Comparison of ENCODE assay signal across 12 mouse cellular contexts in the genomic region with DNA sequence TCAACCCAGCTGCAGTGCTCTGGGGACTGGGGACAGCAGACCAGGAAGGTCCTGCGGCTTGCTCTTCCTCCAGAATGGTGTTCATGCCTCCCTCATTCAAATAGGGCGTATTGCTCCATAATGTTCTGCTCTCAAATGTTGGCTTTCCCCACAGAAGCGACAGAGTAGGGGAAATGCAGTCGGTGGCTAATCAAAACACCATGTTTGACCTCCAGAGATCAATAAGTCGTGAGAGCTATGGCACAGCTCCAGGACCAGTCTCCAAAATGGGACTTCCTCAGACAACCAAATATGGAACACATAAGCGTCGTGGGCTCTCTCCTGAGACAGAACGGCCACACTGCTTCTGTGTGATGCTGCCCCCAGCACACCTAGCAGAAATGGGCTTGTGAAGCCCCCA. TPM values are rescaled to one million over a fixed set of nuclear protein-coding genes. Genes with fewer than 3 reads are reported as not detected.
DNase-seq lines count a peak whose midpoint lies in the region; ATAC-seq and TF ChIP-seq lines count a peak whose summit lies in the region.
"Had no signal": no experiment of that assay in that cellular context is flagged by ENCODE, and none has a peak within 500 bp of the region (broad histone marks: within the 10 kb centered on the region; RNA-seq: fewer than 3 reads in every experiment).

No protein-coding gene starts in this region.

- no peak overlapping the region for H3K4me3 ChIP-seq in hindbrain, embryonic 12.5 days
- H3K4me3 ChIP-seq in hindbrain, embryonic 11.5 days (ENCODE audit: low read depth, low read length), result no peak overlapping the region
- H3K4me3 ChIP-seq in MEL (ENCODE audit: control insufficient read depth in 1 of 2, insufficient read depth in 1 of 2, low read depth in 2 of 2, low read length in 2 of 2), result no peak overlapping the region
- H3K4me3 ChIP-seq: left cerebral cortex, adult 2 months; midbrain, embryonic 15.5 days had no signal

- no peaks in the 10 kb centered on the region for H3K9me3 ChIP-seq in hindbrain, embryonic 12.5 days (replicated peaks)
- H3K9me3 ChIP-seq in hindbrain, embryonic 11.5 days (ENCODE audit: control insufficient read depth, low read length), result no peaks in the 10 kb centered on the region
- H3K9me3 ChIP-seq in MEL (replicated peaks; ENCODE audit: insufficient read depth, low read length), result no peaks in the 10 kb centered on the region
- H3K9me3 ChIP-seq: midbrain, embryonic 15.5 days had no signal

- no peak for DNase-seq in hindbrain, embryonic 11.5 days (ENCODE audit: low spot score)
- DNase-seq in MEL (ENCODE audit: low read depth, low spot score), result no peak
- DNase-seq in lung, postnatal 25 days (ENCODE audit: low spot score), result peak; percentile 32
- DNase-seq in frontal cortex, postnatal 14 days (ENCODE audit: low spot score in 2 of 2), result no peak
- no peak for DNase-seq in layer of hippocampus, postnatal 14 days (ENCODE audit: low spot score in 2 of 2)
- DNase-seq in thymus, adult 18-20 months, result no peak
- DNase-seq: adrenal gland, postnatal 14 days; cerebellum, postnatal 10 days had no signal

- no peaks in the 10 kb centered on the region for H3K36me3 ChIP-seq in hindbrain, embryonic 12.5 days
- no peaks in the 10 kb centered on the region for H3K36me3 ChIP-seq in hindbrain, embryonic 11.5 days (ENCODE audit: control insufficient read depth, insufficient read depth, low read length)
- peaks cover 5 to 62% of the 10 kb centered on the region in 2 experiments; a peak in 3 of 4 replicates for H3K36me3 ChIP-seq in MEL (ENCODE audit: control insufficient read depth in 1 of 2, insufficient read depth in 2 of 2, low read length in 2 of 2)
- H3K36me3 ChIP-seq: midbrain, embryonic 15.5 days had no signal

- H3K79me2 ChIP-seq in MEL (ENCODE audit: control insufficient read depth, insufficient read depth, low read length, poor library complexity), result peaks cover 90% of the 10 kb centered on the region

- ATAC-seq in hindbrain, embryonic 12.5 days (ENCODE audit: low FRiP score), result no peak
- ATAC-seq in hindbrain, embryonic 11.5 days (ENCODE audit: low FRiP score), result no peak
- peak; percentile 13; the same call in 1 of the 2 replicates for ATAC-seq in erythroid progenitor cell, adult 5-6 weeks (replicated peaks; ENCODE audit: low FRiP score, poor library complexity, severe bottlenecking)

- 49% methylated on average over 8 of the region's 8 CpGs for WGBS in hindbrain, embryonic 12.5 days
- WGBS in hindbrain, embryonic 11.5 days, result 55% methylated on average over 8 of the region's 8 CpGs

- H3K4me2 ChIP-seq in hindbrain, embryonic 12.5 days (replicated peaks), result no peak overlapping the region
- H3K4me2 ChIP-seq in hindbrain, embryonic 11.5 days (replicated peaks; ENCODE audit: low read depth, low read length), result no peak overlapping the region

- H3K27ac ChIP-seq in hindbrain, embryonic 12.5 days, result peak overlapping the region; percentile 25; the same call in 1 of the 2 replicates
- H3K27ac ChIP-seq in hindbrain, embryonic 11.5 days (ENCODE audit: low read depth, low read length), result no peak overlapping the region
- H3K27ac ChIP-seq in MEL (ENCODE audit: control insufficient read depth, low read depth, low read length), result peak overlapping the region; percentile 34
- H3K27ac ChIP-seq: left cerebral cortex, adult 2 months; midbrain, embryonic 15.5 days had no signal

- no peak for TF ChIP-seq RAD21 in MEL (IDR thresholded peaks at IDR 0.05; ENCODE audit: low read depth, low read length)

- H3K9ac ChIP-seq in hindbrain, embryonic 12.5 days, result no peak overlapping the region
- no peak overlapping the region for H3K9ac ChIP-seq in hindbrain, embryonic 11.5 days (ENCODE audit: low read depth, low read length)
- H3K9ac ChIP-seq in MEL (ENCODE audit: control insufficient read depth, low read depth, low read length, poor library complexity, severe bottlenecking), result peak overlapping the region; percentile 8; the same call in 1 of the 2 replicates
- H3K9ac ChIP-seq: midbrain, embryonic 15.5 days had no signal

- no peak for TF ChIP-seq POLR2A in MEL (IDR thresholded peaks at IDR 0.05; ENCODE audit: control insufficient read depth in 1 of 2, insufficient read depth in 1 of 2, low read depth in 1 of 2, low read length in 2 of 2, poor library complexity in 1 of 2)

- no peak for TF ChIP-seq CTCF in MEL (IDR thresholded peaks at IDR 0.05 in 2 of 3, conservative IDR thresholded peaks at IDR 0.05 in 1 of 3; ENCODE audit: control insufficient read depth in 1 of 3, insufficient read depth in 1 of 3, low read depth in 2 of 3, low read length in 3 of 3, poor library complexity in 1 of 3, severe bottlenecking in 1 of 3)

- H3K4me1 ChIP-seq in hindbrain, embryonic 12.5 days, result peaks cover 57% of the 10 kb centered on the region
- H3K4me1 ChIP-seq in hindbrain, embryonic 11.5 days (replicated peaks; ENCODE audit: control insufficient read depth, insufficient read depth, low read length), result peaks cover 9% of the 10 kb centered on the region
- H3K4me1 ChIP-seq in MEL (ENCODE audit: control insufficient read depth in 1 of 2, insufficient read depth in 2 of 2, low read length in 2 of 2), result peaks cover 34 to 68% of the 10 kb centered on the region in 2 experiments

- H3K27me3 ChIP-seq in hindbrain, embryonic 12.5 days, result no peaks in the 10 kb centered on the region
- no peaks in the 10 kb centered on the region for H3K27me3 ChIP-seq in hindbrain, embryonic 11.5 days (ENCODE audit: control insufficient read depth, insufficient read depth, low read length)
- H3K27me3 ChIP-seq in MEL (ENCODE audit: control insufficient read depth in 1 of 2, insufficient read depth in 2 of 2, low read length in 2 of 2), result no peaks in the 10 kb centered on the region
- H3K27me3 ChIP-seq: midbrain, embryonic 15.5 days had no signal

- no peak for TF ChIP-seq EP300 in MEL (IDR thresholded peaks at IDR 0.05; ENCODE audit: low read depth in 1 of 2, low read length in 2 of 2)

TF ChIP-seq in MEL, 35 proteins besides CTCF, POLR2A, EP300 and RAD21:
- TF ChIP-seq POLR2AphosphoS2 (IDR thresholded peaks at IDR 0.05; ENCODE audit: low read length) (no peak), MEF2A (IDR thresholded peaks at IDR 0.05; ENCODE audit: extremely low read depth, insufficient replicate concordance, low read depth, low read length, poor library complexity, severe bottlenecking) (no peak)

RNA-seq across cellular contexts. Expression of a gene that starts 13.3 kb away (rescaled TPM):
- 98.6 and 112 TPM in 2 replicates for polyA plus RNA-seq in hindbrain, embryonic 12.5 days (2016; fragmentation: Nextera tagmentation; extraction: Ambion mirVana)
- polyA plus RNA-seq in hindbrain, embryonic 11.5 days (2014; fragmentation: Nextera tagmentation; extraction: Ambion mirVana), result 106 and 116 TPM in 2 replicates
- 191 and 213 TPM in 2 replicates for total RNA-seq in MEL (2012; rRNA removed)
- 100 to 1,000 TPM; 290 to 643 TPM for polyA plus RNA-seq in MEL (2012; ENCODE audit: insufficient read depth in 1 of 2, insufficient read length in 2 of 2, low read depth in 1 of 2, low replicate concordance in 2 of 2, missing spikeins in 1 of 2)
- total RNA-seq in erythroid progenitor cell, adult 5-6 weeks (2015; ENCODE audit: low replicate concordance), result 17.7 and 24.7 TPM in 2 replicates
- total RNA-seq in erythroid progenitor cell, adult 5-6 weeks (2017; ENCODE audit: low replicate concordance), result 10.4 and 24.8 TPM in 2 replicates
- total RNA-seq in layer of hippocampus, postnatal 14 days (2021), result 10 to 100 TPM; 64.2 to 68.1 TPM

RNA-seq across cellular contexts. Expression of a gene that starts 36.3 kb away (rescaled TPM):
- polyA plus RNA-seq in hindbrain, embryonic 12.5 days (2016; fragmentation: Nextera tagmentation; extraction: Ambion mirVana), result 75.1 and 76.4 TPM in 2 replicates
- polyA plus RNA-seq in hindbrain, embryonic 11.5 days (2014; fragmentation: Nextera tagmentation; extraction: Ambion mirVana), result 93.3 and 95.7 TPM in 2 replicates
- total RNA-seq in MEL (2012; rRNA removed), result 126 and 128 TPM in 2 replicates
- polyA plus RNA-seq in MEL (2012; ENCODE audit: insufficient read depth in 1 of 2, insufficient read length in 2 of 2, low read depth in 1 of 2, low replicate concordance in 2 of 2, missing spikeins in 1 of 2), result 100 to 1,000 TPM in 1 of 2 experiments, not detected in 1; 110 TPM
- 70.0 and 132 TPM in 2 replicates for total RNA-seq in erythroid progenitor cell, adult 5-6 weeks (2015; ENCODE audit: low replicate concordance)
- 78.2 and 81.5 TPM in 2 replicates for total RNA-seq in erythroid progenitor cell, adult 5-6 weeks (2017; ENCODE audit: low replicate concordance)
- total RNA-seq in layer of hippocampus, postnatal 14 days (2021), result 10 to 100 TPM; 43.2 to 48.9 TPM
